Mouse (Mus musculus) liver, embryonic 13.5 days (tissue): Measurements from ENCODE around the gene Piwil4. TPM values are rescaled to one million over a fixed set of nuclear protein-coding genes. Genes with fewer than 3 reads are reported as not detected.

Source experiments
- ATAC-seq: fragments of 200-750 bp; cut with Nextera tagmentation; 2 replicates; pipeline ENCODE4 v1.8.0; 2017; ENCODE audit warnings: low read depth, mild to moderate bottlenecking, moderate number of reproducible peaks, moderate library complexity
- DNase-seq: peaks from one replicate; pipeline ENCODE4 v3.0.0; 2022
- H3K27ac ChIP-seq: fragments of 300-500 bp; sonication (generic); 2 replicates; pipeline ENCODE4 v1.5.1; 2015; ENCODE audit warnings: moderate library complexity, mild to moderate bottlenecking, inconsistent platforms
- H3K27me3 ChIP-seq: fragments of 300-500 bp; sonication (generic); 2 replicates; pipeline ENCODE4 v1.6.1; 2015; ENCODE audit warnings: mild to moderate bottlenecking, inconsistent platforms
- H3K36me3 ChIP-seq: fragments of 300-500 bp; sonication (generic); 2 replicates; pipeline ENCODE4 v1.6.1; 2015; ENCODE audit warnings: mild to moderate bottlenecking, inconsistent platforms
- H3K4me1 ChIP-seq: fragments of 300-500 bp; sonication (generic); replicated peaks from 2 replicates; pipeline ENCODE4 v1.6.1; 2015; ENCODE audit warnings: inconsistent platforms
- H3K4me2 ChIP-seq: fragments of 300-500 bp; sonication (generic); 2 replicates; pipeline ENCODE4 v1.6.1; 2015; ENCODE audit warnings: inconsistent platforms, mild to moderate bottlenecking, moderate library complexity
- H3K4me3 ChIP-seq: fragments of 300-500 bp; sonication (generic); replicated peaks from 2 replicates; pipeline ENCODE4 v1.5.1; 2015; ENCODE audit warnings: mild to moderate bottlenecking, inconsistent platforms
- H3K9ac ChIP-seq: fragments of 300-500 bp; sonication (generic); 2 replicates; pipeline ENCODE4 v1.6.1; 2015; ENCODE audit warnings: mild to moderate bottlenecking, inconsistent platforms
- H3K9me3 ChIP-seq: fragments of 300-500 bp; sonication (generic); replicated peaks from 2 replicates; pipeline ENCODE4 v1.6.1; 2016; ENCODE audit warnings: inconsistent platforms
- WGBS: fragments of 180-500 bp; shearing (Covaris S2); methylation state at CpG from one replicate; pipeline ENCODE4 v1.1.7; 2015; ENCODE audit not compliant: insufficient replicate concordance; 5-methylcytosine and 5-hydroxymethylcytosine counted together
- polyA plus RNA-seq: library from polyadenylated mRNA; unstranded; fragments of >200 nt; fragmentation: Nextera tagmentation; extraction: Ambion mirVana; gene quantifications from 2 replicates; pipeline ENCODE4 v1.2.1, GENCODE M21; 2015

Piwil4 gene
- polyA plus RNA-seq, 1 experiment from 2014 or later = 0.09 TPM

DNA sequence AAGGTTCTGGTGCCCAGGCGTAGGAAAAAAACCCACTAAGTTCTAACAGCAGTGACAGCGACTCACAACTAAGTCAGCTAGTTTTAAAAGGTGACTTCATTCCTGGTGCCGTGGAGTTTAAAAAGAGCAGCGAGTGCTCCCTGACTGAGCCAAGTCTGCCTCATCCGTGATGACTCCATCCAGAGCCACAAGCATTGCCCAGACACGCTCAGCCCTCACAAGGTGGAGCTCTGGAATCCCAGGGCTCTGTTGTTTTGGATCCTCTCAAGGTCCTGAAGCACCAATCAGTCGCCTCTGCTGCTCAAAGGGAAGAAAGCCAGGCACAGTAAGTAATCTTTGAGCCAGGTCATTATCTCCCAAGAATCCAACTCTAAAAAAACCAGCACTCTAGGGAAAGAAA, 77.7 kb downstream of the Piwil4 start:
- no peak for ATAC-seq
- H3K36me3 ChIP-seq = no peaks in the 10 kb centered on the region
- H3K4me1 ChIP-seq = no peaks in the 10 kb centered on the region
- no peak overlapping the region for H3K4me2 ChIP-seq
- no peak overlapping the region for H3K4me3 ChIP-seq
- no peaks in the 10 kb centered on the region for H3K9me3 ChIP-seq
- H3K27ac ChIP-seq = no peak overlapping the region
- DNase-seq = no peak
- H3K9ac ChIP-seq = no peak overlapping the region
- no peaks in the 10 kb centered on the region for H3K27me3 ChIP-seq
- WGBS = 51% methylated on average over 7 of the region's 7 CpGs

DNA sequence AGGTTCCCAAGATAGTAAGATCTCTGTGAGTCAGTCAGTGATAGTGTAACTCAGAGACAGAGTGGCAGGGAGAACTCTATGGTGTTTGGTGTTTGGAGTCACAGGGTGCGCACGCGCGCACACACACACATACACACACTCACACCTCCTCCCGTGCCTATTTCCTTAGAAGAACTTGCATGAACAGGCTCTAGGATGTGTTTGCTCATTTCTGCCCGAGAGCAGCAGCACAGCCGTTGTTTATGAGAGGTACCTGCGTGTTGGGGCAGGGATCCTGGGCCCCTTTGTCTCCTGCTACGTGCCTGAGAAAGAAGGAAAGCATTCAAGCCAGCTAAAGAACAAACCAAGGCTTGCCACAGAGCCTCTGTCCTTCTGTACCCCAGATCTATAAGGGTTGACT, 78.4 kb downstream of the Piwil4 start:
- no peak overlapping the region for H3K4me3 ChIP-seq
- ATAC-seq (no peak), DNase-seq (no peak)
- no peaks in the 10 kb centered on the region for H3K9me3 ChIP-seq
- H3K9ac ChIP-seq = no peak overlapping the region
- H3K4me2 ChIP-seq = no peak overlapping the region
- 69% methylated on average over 9 of the region's 9 CpGs for WGBS
- H3K27me3 ChIP-seq = no peaks in the 10 kb centered on the region
- H3K36me3 ChIP-seq = no peaks in the 10 kb centered on the region
- no peak overlapping the region for H3K27ac ChIP-seq
- H3K4me1 ChIP-seq = no peaks in the 10 kb centered on the region

- Histone ChIP-seq H3K4me2 (no peak overlapping the region), H3K4me3 (no peak overlapping the region), H3K9ac (no peak overlapping the region), H3K4me1 (no peaks in the 10 kb centered on the region), H3K27ac (no peak overlapping the region), H3K36me3 (no peaks in the 10 kb centered on the region), H3K9me3 (no peaks in the 10 kb centered on the region), H3K27me3 (no peaks in the 10 kb centered on the region)
- ATAC-seq (no peak), DNase-seq (no peak)
- WGBS = 10% methylated on average over 2 of the region's 2 CpGs
These were observed 82.6 kb downstream of the Piwil4 start for GRCm38 (mm10) chr9:14657926-14658325.

- Histone ChIP-seq H3K36me3 (no peaks in the 10 kb centered on the region), H3K27ac (no peak overlapping the region), H3K4me2 (no peak overlapping the region), H3K27me3 (no peaks in the 10 kb centered on the region), H3K4me3 (no peak overlapping the region), H3K9me3 (no peaks in the 10 kb centered on the region), H3K4me1 (no peaks in the 10 kb centered on the region), H3K9ac (no peak overlapping the region)
- DNase-seq = no peak
- no peak for ATAC-seq
- WGBS = 54% methylated on average over 2 of the region's 2 CpGs
These were observed 86.5 kb downstream of the Piwil4 start for GRCm38 (mm10) chr9:14654010-14654409.

DNA sequence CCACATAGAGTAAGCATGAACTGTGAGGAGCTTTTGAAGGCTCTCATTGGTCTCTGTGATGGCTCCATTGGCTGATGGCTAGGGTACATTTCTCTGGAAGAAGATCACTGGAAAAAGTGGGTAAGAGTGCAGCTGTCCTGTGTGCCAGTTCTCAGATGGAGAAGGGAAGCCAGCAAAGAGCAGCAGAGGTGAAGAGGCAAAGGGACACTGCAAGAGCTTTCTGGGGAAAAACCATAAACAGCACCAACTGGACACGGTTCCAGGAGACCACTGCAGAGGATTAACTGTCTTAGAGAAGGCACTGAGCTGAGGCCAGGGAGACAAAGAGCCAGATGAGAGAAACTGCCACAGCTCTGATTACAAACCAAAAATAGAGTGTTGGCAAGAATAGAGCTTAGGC, 87.8 kb downstream of the Piwil4 start:
- no peaks in the 10 kb centered on the region for H3K36me3 ChIP-seq
- DNase-seq (no peak), ATAC-seq (no peak)
- no peak overlapping the region for H3K4me3 ChIP-seq
- 27% methylated on average over 1 of the region's 1 CpGs for WGBS
- no peaks in the 10 kb centered on the region for H3K9me3 ChIP-seq
- H3K27me3 ChIP-seq = no peaks in the 10 kb centered on the region
- H3K9ac ChIP-seq = no peak overlapping the region
- H3K27ac ChIP-seq = no peak overlapping the region
- no peak overlapping the region for H3K4me2 ChIP-seq
- no peaks in the 10 kb centered on the region for H3K4me1 ChIP-seq

- DNase-seq (no peak), ATAC-seq (no peak)
- Histone ChIP-seq H3K4me2 (no peak overlapping the region), H3K9me3 (no peaks in the 10 kb centered on the region), H3K9ac (no peak overlapping the region), H3K27me3 (0 out of 2 replicates have a peak, but pooled peaks cover 7% of the 10 kb centered on the region), H3K36me3 (no peaks in the 10 kb centered on the region), H3K27ac (no peak overlapping the region), H3K4me1 (no peaks in the 10 kb centered on the region), H3K4me3 (no peak overlapping the region)
- 65% methylated on average over 8 of the region's 8 CpGs for whole genome bisulfite sequencing
These were observed 92.7 kb downstream of the Piwil4 start for GRCm38 (mm10) chr9:14647849-14648248.

- Histone ChIP-seq H3K9me3 (no peaks in the 10 kb centered on the region), H3K4me3 (no peak overlapping the region), H3K36me3 (no peaks in the 10 kb centered on the region), H3K9ac (no peak overlapping the region), H3K27ac (no peak overlapping the region), H3K4me1 (0 out of 2 replicates have a peak, but pooled peaks cover 5% of the 10 kb centered on the region), H3K4me2 (no peak overlapping the region), H3K27me3 (0 out of 2 replicates have a peak, but pooled peaks cover 7% of the 10 kb centered on the region)
- ATAC-seq = no peak
- DNase-seq = no peak
- WGBS = 79% methylated on average over 1 of the region's 1 CpGs
These were observed 93.9 kb downstream of the Piwil4 start for GRCm38 (mm10) chr9:14646641-14647040.

Other genes starting within 250 kb of the Piwil4 start
- gene Kdm4d, start 240.3 kb downstream of the Piwil4 start, polyA plus RNA-seq = 0.05 TPM in 2 replicates
- 86.3 and 104 TPM in 2 replicates for gene Cwc15, start 240.1 kb downstream of the Piwil4 start, polyA plus RNA-seq
- 1.6 and 1.8 TPM in 2 replicates for gene Amotl1, start 95.7 kb downstream of the Piwil4 start, polyA plus RNA-seq
- gene Fut4, start 11.7 kb upstream of the Piwil4 start, polyA plus RNA-seq = 0.64 and 0.69 TPM in 2 replicates
- not detected in 2 replicates for gene 1700012B09Rik, start 30.3 kb upstream of the Piwil4 start, polyA plus RNA-seq
- 22.6 and 27.6 TPM in 2 replicates for gene Mre11a, start 43.9 kb upstream of the Piwil4 start, polyA plus RNA-seq
- gene Ankrd49, start 44.1 kb upstream of the Piwil4 start, polyA plus RNA-seq = 36.2 and 42.2 TPM in 2 replicates
- gene Gpr83, start 119.5 kb upstream of the Piwil4 start, polyA plus RNA-seq = 0.05 and 0.06 TPM in 2 replicates
- not detected in 2 replicates for gene Izumo1r, start 163.2 kb upstream of the Piwil4 start, polyA plus RNA-seq